Mouse (Mus musculus) A20 (cell line): ENCODE results near the gene Gm20683.

Experiments
- DNase-seq: peaks from one replicate; pipeline ENCODE4 v3.0.0-alpha.2; 2011; ENCODE audit warnings: low read depth, low spot score

Gene Gm20683

DNA sequence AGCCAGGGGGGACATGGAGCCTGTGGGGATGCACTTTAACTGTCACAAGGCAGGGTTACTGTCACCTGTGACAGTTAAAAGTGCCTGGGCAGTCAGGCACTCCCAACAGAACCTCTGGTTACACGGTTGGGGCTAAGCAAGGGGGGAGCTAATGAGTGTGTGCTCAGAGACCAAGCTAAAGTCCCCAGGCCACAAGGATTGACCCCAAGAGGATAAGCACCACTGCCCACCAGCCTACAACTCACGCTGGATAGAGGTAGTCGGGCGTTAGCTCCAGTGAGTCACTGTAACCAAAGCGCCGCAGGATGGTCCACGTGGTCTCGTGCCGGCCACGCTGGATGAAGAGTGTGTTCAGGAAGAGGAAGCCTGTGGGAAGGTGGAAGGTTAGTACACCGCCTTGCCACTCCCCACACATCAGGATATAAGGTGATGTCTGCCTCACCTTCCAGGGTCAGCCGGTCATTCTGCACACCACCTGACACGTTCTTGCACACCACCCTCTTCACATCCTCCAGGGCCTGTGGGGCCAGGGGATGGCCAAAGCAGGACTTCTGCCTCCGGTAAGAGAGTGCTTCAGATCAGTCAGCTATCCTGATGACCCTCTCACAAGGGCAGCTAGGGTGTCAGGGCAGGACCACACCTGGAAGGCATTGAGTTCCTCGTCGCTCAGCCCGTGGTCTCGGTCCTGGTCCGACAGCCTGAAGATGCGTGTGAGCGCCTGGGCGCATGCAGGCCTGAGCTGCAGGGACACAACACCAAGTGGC, at the start of gene Gm20683:
Gene Gm20683 (minus strand): TSS at position 647 of the 764 bp plus-strand sequence.
- DNase-seq: no peak

- no peak for DNase-seq
Observed at GRCm38 (mm10) chr17:25888837-25889236, 47.3 kb upstream of the Gm20683 start.

GRCm38 (mm10) chr17:25887467-25887866, 45.9 kb upstream of the Gm20683 start:
- no peak for DNase-seq

GRCm38 (mm10) chr17:25886806-25887205, 45.2 kb upstream of the Gm20683 start:
- no peak for DNase-seq

GRCm38 (mm10) chr17:25885636-25886035, 44.1 kb upstream of the Gm20683 start:
- peak; percentile 39 for DNase-seq

DNA sequence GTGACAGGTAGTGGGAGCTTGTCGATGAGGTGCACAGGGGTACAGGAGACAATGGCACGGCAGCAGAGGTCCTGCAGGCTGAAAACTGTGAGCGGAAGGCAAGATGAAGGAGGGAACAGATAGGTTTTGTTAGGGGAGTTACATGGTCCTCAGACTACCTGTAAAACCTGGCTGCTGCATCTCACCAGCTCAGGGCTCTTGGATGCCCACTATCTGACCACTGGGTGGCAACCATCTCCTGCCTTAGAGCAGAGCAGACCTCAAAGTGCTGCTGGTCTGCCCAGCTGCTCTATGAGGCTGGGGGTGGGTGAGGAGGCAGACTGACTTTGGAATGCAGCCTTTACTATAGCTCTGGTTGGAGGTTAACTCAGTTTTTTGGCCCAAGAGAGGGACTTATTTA, 42.3 kb upstream of the Gm20683 start:
- DNase-seq: no peak

GRCm38 (mm10) chr17:25883268-25883667, 41.7 kb upstream of the Gm20683 start:
- DNase-seq: no peak

DNA sequence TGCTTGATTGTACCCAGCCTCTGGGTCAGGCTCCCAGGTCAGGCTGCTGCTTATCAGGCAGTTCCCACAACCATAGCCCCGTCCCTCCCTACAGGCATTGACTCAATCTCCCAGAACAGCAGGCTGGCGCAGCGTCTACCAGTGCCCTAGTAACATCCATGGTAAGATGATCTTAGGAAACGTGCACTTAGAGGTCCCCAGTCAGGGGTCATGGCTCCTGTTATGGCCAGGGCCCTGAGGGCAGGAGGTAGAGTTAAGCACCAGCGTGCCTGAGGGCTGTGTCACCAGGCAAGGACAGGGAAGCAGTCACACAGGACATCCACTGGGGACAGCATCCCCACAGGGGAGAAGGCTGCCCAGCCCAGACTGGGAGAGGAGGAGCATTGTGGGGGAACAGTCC, 40.7 kb upstream of the Gm20683 start:
- no peak for DNase-seq

DNA sequence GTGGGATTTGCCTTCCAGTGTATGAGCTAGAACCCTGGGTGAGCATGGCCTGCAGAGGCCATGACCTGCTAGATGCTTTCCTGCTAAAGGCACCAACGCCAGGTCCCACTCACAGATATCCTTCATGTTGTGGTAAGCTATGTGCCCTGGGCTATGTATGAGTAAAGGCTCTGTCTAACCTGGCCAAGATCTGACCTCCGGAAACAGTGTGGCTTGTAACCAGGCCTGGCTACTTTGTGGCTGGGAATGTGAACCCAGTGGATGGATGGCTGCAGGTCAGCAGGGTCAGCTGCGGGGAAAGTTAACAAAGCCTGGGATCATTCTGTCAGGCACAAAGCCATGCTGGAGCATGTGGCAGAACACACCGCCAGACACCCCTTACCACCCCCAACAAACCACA, 40.1 kb upstream of the Gm20683 start:
- DNase-seq: no peak

DNA sequence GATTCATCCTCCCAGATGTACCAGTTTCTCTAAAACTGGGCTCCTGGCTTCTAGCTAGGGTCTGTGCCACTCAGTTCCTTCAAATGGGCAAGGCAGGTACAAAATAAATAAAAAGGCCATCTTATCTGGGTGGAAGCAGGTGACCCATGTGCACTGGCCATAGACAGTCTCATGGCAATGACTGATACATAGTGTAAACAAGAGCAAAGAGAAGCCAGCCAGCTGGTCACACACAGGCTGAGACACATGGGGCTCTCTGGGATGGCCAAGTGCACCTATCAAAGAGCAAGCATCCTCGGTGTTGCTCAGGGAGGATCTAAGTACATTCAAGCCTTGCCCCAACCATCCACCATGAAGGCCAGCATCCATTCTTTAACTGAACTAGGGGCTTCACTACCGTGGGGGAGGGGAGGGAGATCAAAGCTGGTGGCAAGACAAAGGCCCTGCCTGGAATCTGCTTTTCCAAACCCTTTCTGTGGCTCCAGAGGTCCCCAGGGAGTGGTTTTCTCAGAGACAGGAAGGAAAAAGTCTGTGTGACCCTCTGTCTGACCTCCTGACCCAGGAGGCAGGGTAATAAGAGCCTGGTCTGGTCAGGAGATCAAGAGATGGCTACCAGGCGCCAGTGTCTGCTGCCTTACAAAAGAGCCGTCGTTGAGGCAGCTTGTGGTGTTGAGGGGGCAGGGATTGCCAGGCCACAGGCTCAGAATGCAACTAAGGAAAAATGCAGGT, 39.5 kb upstream of the Gm20683 start:
- no peak for DNase-seq

- DNase-seq: no peak
Observed at GRCm38 (mm10) chr17:25880196-25880910, 38.8 kb upstream of the Gm20683 start, which contains the start of gene Wfikkn1. Gene Wfikkn1, minus strand, starts transcription at chr17:25880858.

DNA sequence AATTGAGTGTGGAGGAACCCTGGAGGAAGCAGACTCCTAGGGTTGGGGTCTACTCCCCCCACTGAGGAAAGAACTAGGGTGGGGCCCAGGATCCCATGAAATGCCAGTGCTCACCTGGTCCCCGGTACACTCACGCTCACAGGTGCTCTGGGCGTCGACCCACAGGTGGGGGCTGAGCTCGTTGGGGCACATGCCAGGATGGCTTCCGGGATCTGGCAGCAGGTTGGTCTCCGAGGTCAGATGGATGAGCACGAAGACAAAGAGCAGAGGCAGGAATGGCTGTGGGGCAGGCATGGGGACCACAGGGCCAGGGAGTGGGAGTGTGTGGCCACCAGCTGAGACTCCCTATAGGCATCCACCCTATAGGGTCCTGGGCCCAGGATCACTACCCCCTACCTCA, 38.2 kb upstream of the Gm20683 start:
- DNase-seq: no peak

DNA sequence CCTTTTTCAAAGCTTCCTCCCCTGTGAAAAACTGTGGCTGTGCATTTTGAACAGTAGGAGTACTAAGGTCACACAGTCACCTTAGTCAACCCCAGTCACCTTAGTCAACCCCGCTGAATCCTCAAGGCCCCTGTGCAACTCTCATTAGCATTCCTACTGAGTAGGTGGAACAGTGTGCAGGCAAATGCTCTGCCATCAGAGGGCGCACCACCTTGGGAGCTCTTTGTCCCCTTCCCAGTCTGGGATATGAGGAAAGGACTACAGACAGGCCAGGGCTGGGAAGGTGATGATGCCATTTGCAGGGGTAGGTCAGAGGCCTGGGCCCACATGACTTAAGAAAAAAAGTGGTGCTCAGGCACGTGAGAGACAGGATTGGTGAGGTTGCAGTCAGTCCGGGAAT, 37.7 kb upstream of the Gm20683 start:
- DNase-seq: no peak

- no peak for DNase-seq
Observed at GRCm38 (mm10) chr17:25878611-25879180, 37.1 kb upstream of the Gm20683 start.

GRCm38 (mm10) chr17:25877741-25878610, 36.4 kb upstream of the Gm20683 start:
- DNase-seq: no peak

GRCm38 (mm10) chr17:25877025-25877424, 35.5 kb upstream of the Gm20683 start:
- DNase-seq: no peak

- no peak for DNase-seq
Observed at GRCm38 (mm10) chr17:25876347-25876915, 34.9 kb upstream of the Gm20683 start.

DNA sequence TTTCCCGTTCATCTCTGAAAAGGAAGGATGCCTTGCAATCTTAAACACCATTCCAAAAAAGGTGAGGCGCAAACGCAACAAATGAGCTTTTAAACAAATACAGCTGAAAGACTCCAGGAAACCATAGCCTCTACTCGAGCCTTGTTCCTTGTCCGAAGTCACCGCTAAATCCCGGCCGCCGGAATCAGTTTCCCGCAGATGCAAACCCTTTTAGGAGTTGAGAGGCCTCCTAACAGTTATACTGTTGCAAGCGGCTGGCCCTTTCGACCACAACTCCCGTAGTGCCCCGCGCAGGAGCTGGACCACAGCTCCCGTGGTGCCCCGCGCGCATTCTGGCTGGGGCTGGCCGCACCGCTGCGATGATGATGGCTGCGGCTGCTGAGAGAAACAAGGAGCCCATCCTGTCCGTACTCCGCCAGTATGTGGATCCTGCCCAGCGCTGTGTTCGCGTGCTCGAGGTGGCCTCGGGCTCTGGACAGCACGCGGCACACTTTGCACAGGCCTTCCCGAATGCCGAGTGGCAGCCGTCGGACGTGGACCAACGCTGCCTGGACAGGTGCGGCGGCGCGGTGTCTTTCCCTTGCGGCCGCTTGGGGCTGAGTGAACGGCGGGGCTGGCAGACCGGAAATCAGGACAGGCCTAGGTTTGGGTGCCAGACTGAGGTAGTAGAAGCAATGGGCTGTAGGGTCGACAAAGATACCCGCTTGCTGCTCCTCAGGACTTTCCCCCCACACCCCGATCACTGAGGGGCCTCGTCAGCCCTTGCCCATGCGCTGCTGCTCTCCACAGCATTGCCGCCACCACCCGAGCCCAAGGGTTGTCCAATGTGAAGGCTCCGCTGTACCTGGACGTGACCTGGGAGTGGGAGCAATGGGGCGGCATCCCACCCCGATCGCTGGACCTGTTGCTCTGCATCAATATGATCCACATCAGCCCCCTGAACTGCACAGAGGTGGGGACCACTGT, 33.9 kb upstream of the Gm20683 start:
- DNase-seq: peak; percentile 94

GRCm38 (mm10) chr17:25874721-25875170, 33.2 kb upstream of the Gm20683 start, which contains the start of gene Mettl26:
Gene Mettl26, plus strand, starts transcription at chr17:25875074.
- peak; percentile 94 for DNase-seq
